Mouse (Mus musculus) heart, adult 9 months (tissue): ENCODE results near the gene Trdn.
A peak's percentile ranks its signal among the peaks of the same experiment; 100 is the strongest.

Source experiments
- DNase-seq, 2 experiments: peaks; one replicate each; pipeline ENCODE4 v3.0.0; 2022; ENCODE audit warnings: low spot score in 2 of 2

Gene Trdn

DNA sequence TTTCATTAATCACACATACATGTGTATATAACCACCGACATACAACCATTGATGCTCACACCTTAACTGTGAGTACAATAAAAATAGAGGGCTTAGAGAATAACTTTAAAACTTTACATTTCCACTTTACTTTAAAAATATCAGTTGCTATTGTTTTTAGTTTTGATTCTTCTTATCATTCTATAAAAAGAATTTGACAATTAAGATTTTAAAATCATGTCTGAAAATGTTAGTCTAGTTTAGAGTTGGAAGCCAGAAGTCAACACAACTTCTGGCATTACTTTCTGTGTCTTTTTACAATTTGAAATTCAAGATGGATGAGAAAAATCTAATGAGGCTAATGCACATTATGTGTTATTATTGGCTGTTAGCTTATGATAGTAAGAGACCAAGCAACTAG is at the start of gene Trdn:
Gene Trdn (plus strand): TSS at position 301 of the 400 bp plus-strand sequence.
- DNase-seq: no peak

DNA sequence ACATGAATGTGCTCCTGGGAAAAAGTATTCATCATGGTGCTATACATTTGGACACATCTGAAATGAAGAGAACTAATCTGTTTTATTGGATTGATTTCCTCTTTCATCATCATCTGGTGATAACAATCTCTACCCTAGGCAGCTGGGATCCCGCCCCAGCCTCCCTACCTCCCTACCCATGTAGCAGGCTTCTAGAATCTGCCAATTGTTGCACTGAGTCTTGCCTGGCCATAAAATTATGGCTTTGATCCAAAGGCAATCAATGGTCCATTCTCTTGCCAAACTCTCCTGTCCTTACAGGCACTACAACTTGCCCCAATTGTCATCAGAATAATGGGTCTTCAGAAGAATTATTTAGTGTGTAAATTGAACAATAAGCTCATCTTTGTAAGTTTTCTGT is 19.6 kb upstream of the Trdn start:
- DNase-seq: no peak

DNA sequence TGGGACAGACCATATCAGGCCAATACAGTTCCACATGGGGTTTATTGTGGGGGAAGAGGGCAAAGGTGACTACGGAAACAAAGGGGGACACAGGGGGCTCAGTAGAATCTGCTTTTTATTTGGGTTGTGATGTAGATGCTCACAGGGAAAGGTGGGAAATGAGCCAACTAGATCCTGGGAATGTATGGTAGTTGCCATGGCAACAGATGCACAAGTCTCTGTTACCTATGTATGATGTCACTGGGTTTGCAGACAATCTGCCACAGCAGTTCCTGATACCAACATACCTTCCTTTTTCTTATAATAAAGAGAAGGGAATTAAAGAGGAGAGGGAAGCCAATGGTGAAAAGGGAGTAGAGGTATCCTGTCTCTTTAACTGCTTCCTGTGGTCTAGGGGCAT is 14.8 kb upstream of the Trdn start:
- DNase-seq: no peak

DNA sequence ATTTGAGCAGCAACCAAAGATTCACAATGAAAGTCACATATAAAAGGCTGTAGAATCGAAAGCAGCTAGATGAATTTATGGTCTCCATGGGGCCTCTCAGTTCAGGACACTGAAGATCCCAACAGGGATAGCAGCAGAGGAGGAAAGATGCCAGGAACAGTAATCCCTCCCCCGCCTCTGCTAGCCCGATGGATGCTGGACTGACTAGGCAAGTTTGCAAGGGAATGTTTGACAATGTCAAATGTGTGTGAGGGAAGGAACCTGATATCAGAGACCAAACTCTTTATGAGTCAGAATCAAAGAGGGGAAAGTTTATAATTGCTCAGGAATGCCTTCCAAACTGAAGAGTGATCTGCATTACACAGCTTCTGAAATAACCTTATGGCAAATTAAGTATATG is 7.2 kb upstream of the Trdn start:
- no peak for DNase-seq

DNA sequence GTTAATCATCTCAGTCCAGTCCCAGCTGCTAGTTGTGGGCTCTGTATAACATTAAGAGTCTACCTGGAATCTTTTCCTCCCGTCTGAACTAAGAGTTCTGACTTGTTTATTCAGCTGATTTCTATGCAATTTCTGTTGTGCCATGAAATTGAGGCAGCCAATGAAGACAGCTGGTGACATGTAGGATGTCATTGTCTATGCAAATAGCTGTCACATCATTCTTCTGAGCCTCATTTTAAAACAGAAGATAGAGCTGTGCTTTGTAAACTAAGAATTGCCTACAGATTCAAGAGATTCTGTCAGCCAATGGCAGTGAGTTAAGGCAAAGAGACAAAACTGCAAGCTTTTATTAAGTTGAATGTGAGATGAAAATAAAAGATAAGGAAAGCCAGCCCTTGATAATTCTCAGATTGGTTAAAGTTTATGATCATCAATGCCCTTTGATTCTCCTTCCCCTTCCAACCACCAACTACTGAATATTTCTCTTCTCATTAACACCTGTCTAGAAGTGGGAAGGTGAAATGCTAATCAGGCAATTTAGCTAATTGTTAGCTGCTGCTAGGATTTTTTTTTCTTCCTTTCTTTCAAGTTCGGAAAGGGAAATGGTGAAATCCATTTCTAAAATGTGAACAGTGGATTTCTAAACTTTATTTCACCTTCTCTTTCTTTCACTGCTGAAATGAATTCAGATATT is 1.9 kb downstream of the Trdn start:
- DNase-seq: no peak

DNA sequence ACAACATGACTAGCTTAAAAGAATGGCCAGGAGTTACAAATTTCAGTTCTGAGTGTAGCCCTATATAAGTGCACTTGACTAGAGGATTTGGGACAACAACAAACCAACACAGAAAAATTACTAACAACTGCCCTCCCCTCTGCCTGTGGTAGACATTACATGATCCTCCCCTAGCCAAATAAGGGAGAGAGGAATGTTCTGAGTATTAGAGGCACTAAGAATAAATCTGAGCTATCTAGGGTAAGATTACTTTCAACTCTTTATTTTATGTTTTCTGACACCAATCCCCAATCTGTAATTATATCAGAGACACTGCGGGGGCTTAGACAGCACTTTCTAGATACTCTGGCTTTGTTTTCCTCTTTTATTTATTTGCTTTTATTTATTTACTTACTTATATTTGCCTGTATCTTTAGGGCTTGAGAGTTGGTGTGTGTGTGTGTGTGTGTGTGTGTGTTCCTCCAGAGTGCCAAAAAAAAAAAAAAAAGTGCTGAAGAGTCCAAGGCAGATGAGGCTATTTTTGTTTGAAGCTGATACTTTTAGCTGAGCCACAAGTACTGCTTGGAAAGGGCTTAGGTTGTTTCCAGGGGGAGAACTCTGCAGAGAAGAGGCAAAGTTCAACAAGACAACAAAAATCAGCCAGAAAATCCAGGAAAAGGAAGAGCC is 2.7 kb downstream of the Trdn start:
- DNase-seq: peak; percentile 21 to 46

DNA sequence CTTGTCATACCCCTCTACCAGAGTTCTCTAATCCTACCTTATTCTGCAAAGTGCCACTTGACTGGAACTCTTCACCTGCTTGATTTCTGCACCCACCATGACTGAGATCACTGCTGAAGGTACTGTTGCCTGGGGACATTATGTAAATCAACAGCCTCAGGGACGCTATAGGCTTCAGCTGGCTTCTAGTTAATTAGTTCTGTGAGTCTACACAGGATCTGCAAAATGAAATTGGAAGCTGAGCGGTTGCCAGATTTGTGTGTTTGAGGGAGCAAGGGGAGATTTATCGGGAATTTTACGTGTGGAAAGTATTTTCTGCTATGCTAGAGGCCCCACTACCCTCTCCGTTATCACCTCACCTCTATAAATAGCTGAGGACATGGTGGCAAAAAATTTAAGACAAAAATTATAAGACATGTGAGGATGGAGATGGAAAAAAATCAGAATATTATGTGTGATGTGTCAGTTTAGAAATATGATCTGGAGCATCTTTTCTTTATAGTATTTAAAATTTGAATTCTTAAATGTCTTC is 3.3 kb downstream of the Trdn start:
- peak in 1 of 2 experiments; percentile 13 for DNase-seq

DNA sequence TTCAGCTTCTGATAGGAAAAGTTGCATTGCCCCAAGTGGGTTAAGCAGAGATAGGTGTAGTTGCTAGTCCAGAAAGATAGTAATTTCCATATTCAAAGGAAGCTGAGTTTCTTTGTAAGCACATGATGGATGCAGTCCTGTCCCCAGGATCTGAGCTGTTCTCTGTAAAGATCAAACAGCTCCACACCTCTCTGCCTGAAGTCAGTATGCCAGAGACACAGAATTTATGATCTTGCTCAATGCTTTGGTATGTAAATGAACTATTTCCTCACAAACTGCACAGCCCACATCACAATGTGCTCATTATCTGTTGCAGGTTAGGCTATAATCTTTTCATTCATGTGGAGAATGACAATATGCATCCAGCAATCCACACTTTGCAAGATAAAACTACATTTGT is 8.0 kb downstream of the Trdn start:
- DNase-seq: no peak

DNA sequence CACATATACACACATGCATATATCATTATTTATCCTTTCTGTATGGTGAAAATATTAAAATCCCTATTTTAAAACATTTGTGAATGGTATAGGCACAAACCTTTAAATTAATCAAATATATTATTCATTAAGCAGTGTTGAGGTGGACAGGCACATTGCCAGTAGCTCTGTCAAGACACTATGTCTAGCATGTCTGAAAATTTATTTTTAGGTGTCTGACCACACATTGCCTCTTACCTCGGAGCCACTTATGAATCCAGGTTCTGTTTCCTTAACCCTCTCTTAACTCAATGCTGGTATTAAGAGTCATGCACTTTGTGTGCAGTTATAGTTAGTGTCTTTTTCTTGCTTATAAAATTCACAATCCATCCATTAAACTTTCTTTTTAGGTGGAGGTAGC is 12.0 kb downstream of the Trdn start:
- DNase-seq: peak in 1 of 2 experiments; percentile 35

DNA sequence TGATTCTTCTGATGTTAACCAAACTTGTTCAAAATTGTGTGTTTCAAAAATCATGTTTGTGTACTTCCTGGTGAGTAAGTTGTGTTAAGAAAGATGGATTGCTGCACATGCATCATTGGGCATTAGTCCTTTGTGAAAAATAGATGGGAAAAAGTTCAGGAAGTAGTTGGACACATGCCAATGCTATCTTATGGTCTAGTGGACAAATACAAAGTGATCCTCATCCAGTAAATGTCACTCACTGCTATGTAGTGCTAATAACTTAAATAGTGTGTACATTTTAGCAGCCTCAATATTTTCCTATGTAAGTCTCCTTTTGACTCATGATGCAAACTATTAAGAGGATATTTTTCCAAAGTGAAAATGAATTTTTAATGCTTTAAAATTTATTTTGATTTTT is 27.6 kb downstream of the Trdn start:
- no peak for DNase-seq

DNA sequence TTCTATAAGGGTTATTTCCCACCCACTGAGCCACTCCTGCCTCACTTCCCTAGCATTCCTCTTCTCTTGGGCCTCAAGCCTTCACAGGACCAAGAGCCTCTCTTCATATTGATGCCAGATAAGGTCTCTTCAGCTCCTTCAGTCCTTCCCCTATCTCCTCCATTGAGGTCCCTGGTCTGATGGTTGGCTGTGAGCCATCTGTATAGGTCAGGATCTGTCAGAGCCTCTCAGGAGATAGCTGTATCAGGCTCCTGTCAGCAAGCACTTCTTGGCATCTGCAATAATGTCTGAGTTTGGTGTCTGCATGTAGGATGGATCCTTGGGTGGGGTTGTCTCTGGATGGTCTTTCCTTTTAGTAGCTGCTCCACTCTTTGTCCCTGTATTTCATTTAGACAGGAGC is 42.7 kb downstream of the Trdn start:
- no peak for DNase-seq

DNA sequence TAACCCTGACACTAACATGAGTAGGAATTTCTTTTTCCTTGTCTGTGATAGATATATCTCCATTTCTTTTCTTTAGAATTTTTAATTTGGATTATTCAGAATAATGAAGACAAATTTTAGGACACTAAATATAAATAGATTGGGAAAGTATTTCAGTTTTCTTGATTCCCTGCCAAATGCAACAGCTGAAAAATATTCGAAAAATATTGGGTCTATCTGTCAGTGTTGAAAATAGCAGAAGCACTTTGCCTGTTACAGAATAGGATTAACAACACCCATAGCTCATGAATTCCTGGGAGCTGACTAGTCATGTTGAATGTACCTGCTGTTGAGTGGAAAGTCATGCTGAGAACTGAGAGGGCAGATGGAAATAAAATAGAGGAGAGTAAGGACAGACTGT is 64.6 kb downstream of the Trdn start:
- DNase-seq: no peak

DNA sequence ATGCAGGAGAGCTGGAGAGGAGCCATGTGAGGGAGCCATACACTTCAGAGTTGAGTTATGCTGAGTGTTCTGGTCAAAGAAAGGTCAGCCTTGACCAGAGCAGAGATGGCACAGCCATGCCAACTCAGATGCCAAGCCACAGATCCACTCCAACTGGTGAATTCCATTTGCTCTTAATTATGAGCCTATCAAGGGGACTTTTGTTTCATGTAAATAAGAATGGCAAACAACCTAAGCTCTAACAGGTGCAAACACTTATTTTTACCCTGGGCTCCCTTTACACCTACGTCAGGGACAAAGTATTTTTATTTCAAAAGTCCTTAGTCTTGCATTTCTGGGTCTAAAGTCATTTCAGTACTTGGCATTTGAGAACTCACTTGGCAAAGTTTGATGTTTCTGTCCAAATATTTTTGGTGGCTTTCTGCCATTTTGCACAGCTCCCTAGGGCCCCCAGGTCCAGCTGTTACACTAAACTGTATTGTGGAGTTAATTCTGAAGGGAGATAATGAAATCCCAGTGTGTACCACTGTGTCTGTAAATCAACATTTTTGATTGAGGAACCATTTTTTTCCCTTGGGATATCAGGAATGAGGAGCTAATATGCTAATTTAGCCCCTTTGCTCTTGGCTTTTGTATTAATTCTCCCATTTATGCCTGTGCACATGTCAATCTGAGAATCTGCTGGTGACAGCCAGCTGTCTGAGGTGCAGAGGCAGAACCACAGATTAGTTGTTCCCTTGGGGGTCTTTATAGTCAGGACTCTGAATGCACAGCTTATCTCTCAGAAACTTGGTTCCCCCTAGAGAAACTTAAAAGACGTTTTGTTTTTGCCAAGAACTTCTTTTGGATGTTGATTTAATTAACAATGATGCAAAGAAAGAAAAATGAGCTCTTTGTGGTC is 99.6 kb downstream of the Trdn start:
- peak; percentile 53 to 74 for DNase-seq

DNA sequence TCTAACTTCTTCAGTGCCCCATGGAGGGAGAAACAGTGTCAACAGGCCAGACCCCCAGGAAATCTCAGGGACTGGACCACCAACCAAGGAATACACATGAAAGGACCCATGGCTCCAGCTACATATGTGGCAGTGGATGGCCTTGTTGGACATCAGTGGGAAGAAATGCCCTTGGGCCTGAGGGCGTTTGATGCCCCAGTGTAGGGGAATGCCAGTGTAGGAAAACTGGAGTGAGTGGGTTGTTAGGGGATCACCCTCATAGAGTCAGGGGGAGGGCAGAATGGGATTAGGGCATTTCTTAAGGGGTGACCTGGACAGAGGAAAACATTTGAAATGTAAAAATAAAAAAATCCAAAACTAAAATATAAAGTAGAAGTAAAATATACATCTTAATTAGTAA is 108.7 kb downstream of the Trdn start:
- DNase-seq: no peak

DNA sequence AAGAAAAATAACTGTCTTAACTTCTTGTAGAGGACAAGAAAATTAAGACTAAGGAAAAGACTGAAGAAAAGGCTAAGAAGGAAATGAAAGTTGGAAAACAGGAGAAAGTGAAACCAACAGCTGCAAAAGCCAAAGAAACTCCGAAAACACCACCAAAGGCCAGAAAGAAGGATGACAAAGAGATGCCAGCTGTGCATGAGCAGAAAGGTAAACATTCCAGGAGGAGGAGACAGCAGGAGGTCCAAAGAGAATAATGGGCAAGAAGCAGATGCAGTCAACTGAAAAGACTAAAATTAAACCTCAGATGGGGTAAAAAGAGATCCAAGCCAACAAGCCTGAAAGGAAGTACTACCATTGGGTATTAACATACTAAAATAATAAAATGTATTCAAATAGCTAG is 115.6 kb downstream of the Trdn start:
- DNase-seq: no peak

DNA sequence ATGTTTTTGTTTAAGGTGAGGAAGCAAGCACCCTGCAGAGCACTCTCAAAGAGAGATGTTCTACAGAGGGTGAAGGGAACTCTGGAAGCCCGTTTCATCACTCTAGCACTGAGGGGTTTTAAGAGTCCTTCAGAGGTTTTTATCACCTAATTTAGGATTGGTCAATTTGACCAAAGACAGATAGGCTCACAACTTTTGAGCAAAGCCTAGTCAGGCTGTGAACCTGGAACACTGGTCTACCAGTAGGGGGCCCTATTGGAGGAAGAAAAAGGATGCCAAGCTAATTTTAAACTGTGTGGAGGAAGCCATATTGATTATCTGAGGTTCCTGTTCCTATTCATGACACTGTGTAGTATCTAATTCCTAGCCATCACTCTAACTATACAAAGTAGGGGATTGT is 117.9 kb downstream of the Trdn start:
- no peak for DNase-seq

DNA sequence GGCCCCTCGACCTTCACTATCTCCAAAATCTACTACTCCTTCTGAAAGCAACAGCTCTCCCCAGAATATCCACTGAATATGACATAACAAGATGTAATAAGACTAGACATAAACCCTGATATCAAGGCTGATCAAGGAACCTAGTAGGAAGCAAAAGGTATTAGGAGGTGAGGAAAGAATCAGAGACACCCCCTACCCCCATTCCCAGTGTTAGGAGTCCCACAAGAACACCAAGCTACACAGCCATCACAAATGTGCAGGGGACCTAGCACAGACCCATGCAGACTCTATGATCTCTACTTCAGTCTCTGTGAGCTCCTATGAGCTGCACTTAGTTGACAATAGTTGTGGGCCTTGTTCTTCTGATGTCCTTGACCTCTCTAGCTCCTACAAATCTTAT is 130.1 kb downstream of the Trdn start:
- no peak for DNase-seq

DNA sequence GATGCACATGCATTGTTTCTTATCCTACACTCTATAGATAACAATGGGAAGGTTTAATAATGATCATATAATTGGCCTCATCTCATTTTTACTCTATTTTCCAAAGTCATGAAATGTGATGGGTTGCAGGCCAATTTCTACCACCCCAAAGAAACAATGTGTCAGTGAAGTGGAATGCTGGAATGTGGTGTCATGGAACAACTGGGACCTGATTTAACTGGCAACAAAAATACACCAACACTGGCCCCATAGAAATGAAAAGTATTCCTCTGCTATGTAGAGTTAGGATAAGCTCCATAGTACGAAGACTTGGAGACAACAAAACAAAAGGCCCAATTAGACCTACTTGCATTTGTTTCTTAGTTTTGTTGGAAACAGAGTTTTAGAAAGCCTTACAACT is 173.6 kb downstream of the Trdn start:
- DNase-seq: peak; percentile 47 to 51

DNA sequence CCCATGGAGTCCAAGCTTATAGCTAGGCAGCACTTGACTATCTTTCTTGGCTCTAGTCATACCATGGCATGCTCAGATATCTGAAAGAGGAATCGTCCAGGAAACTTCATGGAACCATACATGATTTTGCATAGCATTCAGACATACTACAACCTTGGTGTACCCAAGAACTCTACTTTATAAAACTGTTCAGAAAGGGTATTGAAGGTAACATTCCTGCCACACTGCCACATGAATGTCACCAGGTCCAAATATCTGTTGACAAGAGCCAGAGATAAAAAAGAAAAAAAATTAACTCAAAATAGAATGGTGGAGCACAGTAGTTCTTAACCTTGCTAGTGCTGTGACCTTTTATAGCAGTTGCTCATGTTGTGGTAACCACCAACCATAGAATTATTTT is 175.8 kb downstream of the Trdn start:
- DNase-seq: peak; percentile 38 to 45

DNA sequence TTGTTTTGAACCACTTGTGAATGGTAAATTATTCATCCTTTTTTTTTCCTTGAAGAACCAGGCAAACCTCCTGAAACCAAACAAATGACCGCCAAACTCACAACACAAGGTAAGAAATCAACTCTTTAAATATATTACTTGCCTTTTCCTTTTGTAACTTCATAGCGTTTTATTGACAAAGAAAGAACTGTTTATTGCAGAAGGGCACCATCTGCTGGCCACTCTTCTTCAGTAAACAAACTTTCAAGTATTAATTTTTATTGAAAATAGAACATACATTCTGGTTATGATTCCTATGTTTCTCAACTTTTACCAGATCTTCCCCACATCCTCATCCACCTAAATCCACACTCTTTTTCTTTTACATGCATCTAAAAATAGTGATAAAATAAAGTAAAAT is 224.6 kb downstream of the Trdn start:
- DNase-seq: peak in 1 of 2 experiments; percentile 6

DNA sequence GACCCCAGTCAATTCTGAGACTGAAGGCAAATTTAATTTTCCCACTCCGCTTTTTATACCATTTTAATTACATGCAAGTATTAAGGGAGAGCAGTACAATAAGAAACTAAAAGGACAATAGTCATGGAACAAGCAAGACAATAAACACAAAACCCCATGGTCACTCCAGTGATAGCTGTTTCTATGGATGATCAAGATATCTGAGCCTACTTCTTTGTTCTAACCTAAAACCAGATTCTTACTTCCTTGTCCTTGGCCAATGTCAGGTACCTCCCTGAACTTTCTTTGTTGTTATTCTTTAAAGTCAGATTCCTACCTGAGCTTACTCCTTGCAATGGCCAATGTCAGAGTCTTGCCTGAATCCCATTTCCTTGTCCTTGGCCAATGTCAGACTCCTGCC is 272.7 kb downstream of the Trdn start:
- no peak for DNase-seq

DNA sequence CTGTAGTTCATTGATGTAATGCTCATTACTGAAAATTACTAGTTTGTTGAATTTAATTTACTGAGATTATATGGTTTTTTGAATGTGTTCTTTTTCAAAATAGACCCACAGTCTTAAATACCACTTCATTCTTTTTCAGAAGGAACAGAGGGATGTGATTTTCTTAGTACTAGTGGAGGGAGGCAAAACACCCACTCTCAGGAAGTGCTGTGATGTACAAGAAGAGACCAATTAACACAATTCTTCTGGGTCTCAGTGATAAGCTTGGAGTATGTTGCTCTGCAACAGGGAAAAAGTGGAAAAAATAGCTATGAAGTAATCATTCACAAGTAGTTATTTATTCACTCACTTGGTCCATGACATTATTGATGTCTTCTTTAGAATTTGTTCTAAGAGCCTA is 286.2 kb downstream of the Trdn start:
- no peak for DNase-seq
